ENCODE assay signal across 24 mouse cellular contexts in the genomic region with DNA sequence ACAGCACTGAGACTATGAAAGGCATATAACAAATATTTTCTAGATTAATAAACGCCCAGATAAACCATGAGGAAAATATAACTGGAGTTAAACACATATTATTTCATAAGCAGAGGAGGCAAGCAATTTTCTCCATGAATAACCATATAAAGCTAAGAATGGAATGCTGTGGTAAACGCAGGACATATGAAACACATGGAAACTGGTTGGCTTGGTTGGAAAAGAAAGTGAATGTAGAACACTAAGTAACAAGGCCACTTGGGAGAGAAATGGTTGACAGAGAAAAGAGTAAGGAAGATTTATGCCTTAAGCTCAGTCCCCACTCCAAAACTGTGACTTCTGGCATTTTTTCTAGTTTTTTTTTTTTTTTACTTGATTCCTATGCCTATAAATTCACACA.
A peak's percentile ranks its signal among the peaks of the same experiment; 100 is the strongest.
DNase-seq lines count a peak whose midpoint lies in the region; ATAC-seq and TF ChIP-seq lines count a peak whose summit lies in the region.
"Had no signal": no experiment of that assay in that cellular context is flagged by ENCODE, and none has a peak within 500 bp of the region (broad histone marks: within the 10 kb centered on the region; RNA-seq: fewer than 3 reads in every experiment).

No protein-coding gene starts in this region.

- 89% methylated on average over 2 of the region's 2 CpGs for WGBS in hindbrain, embryonic 14.5 days
- WGBS in hindbrain, embryonic 11.5 days, result 77% methylated on average over 2 of the region's 2 CpGs

- H3K9ac ChIP-seq in hindbrain, embryonic 14.5 days, result no peak overlapping the region
- no peak overlapping the region for H3K9ac ChIP-seq in hindbrain, embryonic 11.5 days (ENCODE audit: low read depth, low read length)
- H3K9ac ChIP-seq: embryonic facial prominence, embryonic 13.5 days; embryonic facial prominence, embryonic 15.5 days; forebrain, embryonic 13.5 days; forebrain, embryonic 15.5 days; forebrain, postnatal 0 days had no signal

- H3K4me3 ChIP-seq in hindbrain, embryonic 14.5 days (replicated peaks; ENCODE audit: low read length), result no peak overlapping the region
- no peak overlapping the region for H3K4me3 ChIP-seq in hindbrain, embryonic 11.5 days (ENCODE audit: low read depth, low read length)
- no peak overlapping the region for H3K4me3 ChIP-seq in embryonic fibroblast, embryonic 13.5 days (ENCODE audit: insufficient read depth, low read length)
- H3K4me3 ChIP-seq: embryonic facial prominence, embryonic 13.5 days; embryonic facial prominence, embryonic 15.5 days; forebrain, embryonic 13.5 days; forebrain, embryonic 15.5 days had no signal

- no peaks in the 10 kb centered on the region for H3K27me3 ChIP-seq in hindbrain, embryonic 14.5 days (ENCODE audit: control insufficient read depth, insufficient read depth, low read length)
- H3K27me3 ChIP-seq in hindbrain, embryonic 11.5 days (ENCODE audit: control insufficient read depth, insufficient read depth, low read length), result no peaks in the 10 kb centered on the region
- H3K27me3 ChIP-seq: embryonic facial prominence, embryonic 13.5 days; embryonic facial prominence, embryonic 15.5 days; forebrain, embryonic 13.5 days; forebrain, embryonic 15.5 days; Patski had no signal

- no peaks in the 10 kb centered on the region for H3K4me1 ChIP-seq in hindbrain, embryonic 14.5 days (replicated peaks; ENCODE audit: control insufficient read depth, insufficient read depth, low read length)
- no peaks in the 10 kb centered on the region for H3K4me1 ChIP-seq in hindbrain, embryonic 11.5 days (replicated peaks; ENCODE audit: control insufficient read depth, insufficient read depth, low read length)
- H3K4me1 ChIP-seq in embryonic fibroblast, embryonic 13.5 days (ENCODE audit: control insufficient read depth, insufficient read depth, low read length), result peaks cover 5% of the 10 kb centered on the region
- H3K4me1 ChIP-seq: embryonic facial prominence, embryonic 13.5 days; embryonic facial prominence, embryonic 15.5 days; forebrain, embryonic 13.5 days; forebrain, embryonic 15.5 days had no signal

- intact Hi-C loops in left cerebral cortex, postnatal 25 days (cut with DNase I), result loop anchor here (1.0 to 5.0 kb wide), 5 partner anchors 368 to 538 kb away; no protein-coding TSS in a partner anchor

- peak; percentile 10 for DNase-seq in hindbrain, embryonic 14.5 days (ENCODE audit: low spot score)
- DNase-seq in hindbrain, embryonic 11.5 days (ENCODE audit: low spot score), result no peak
- peak; percentile 74 for DNase-seq in 3T3-L1 (ENCODE audit: low read depth, low spot score)
- peak; percentile 72 for DNase-seq in NIH3T3 (ENCODE audit: low read depth)
- DNase-seq in MN1 (ENCODE audit: low spot score), result no peak
- DNase-seq in left cerebral cortex, postnatal 25 days (ENCODE audit: low spot score in 2 of 2), result no peak
- DNase-seq: adrenal gland, adult 2 months; adrenal gland, postnatal 10 days; adrenal gland, postnatal 25 days; cerebellum, adult 11 months; cerebellum, adult 18-20 months; cerebellum, adult 8-10 months; cerebellum, adult 9-11 months; cerebellum, postnatal 14 days; cerebellum, postnatal 36 days; embryo, embryonic 11 days; forebrain, postnatal 0 days had no signal

- no peak overlapping the region for H3K27ac ChIP-seq in hindbrain, embryonic 14.5 days
- no peak overlapping the region for H3K27ac ChIP-seq in hindbrain, embryonic 11.5 days (ENCODE audit: low read depth, low read length)
- H3K27ac ChIP-seq in embryonic fibroblast, embryonic 13.5 days (ENCODE audit: insufficient read depth, low read length), result peak overlapping the region; percentile 99
- H3K27ac ChIP-seq: embryonic facial prominence, embryonic 13.5 days; embryonic facial prominence, embryonic 15.5 days; forebrain, embryonic 13.5 days; forebrain, embryonic 15.5 days had no signal

- no peak overlapping the region for H3K4me2 ChIP-seq in hindbrain, embryonic 14.5 days (replicated peaks)
- no peak overlapping the region for H3K4me2 ChIP-seq in hindbrain, embryonic 11.5 days (replicated peaks; ENCODE audit: low read depth, low read length)
- H3K4me2 ChIP-seq: embryonic facial prominence, embryonic 13.5 days; embryonic facial prominence, embryonic 15.5 days; forebrain, embryonic 13.5 days; forebrain, embryonic 15.5 days had no signal

- no peak for ATAC-seq in hindbrain, embryonic 14.5 days (ENCODE audit: low FRiP score)
- ATAC-seq in hindbrain, embryonic 11.5 days (ENCODE audit: low FRiP score), result no peak
- ATAC-seq: activated CD4-positive, CD25-positive, alpha-beta regulatory T cell, adult 4 months; Patski had no signal

- H3K9me3 ChIP-seq in hindbrain, embryonic 14.5 days (ENCODE audit: control insufficient read depth, low read length), result no peaks in the 10 kb centered on the region
- H3K9me3 ChIP-seq in hindbrain, embryonic 11.5 days (ENCODE audit: control insufficient read depth, low read length), result no peaks in the 10 kb centered on the region
- H3K9me3 ChIP-seq: embryonic facial prominence, embryonic 13.5 days; embryonic facial prominence, embryonic 15.5 days; forebrain, embryonic 13.5 days; forebrain, embryonic 15.5 days had no signal

- no peak for TF ChIP-seq POLR2A in embryonic fibroblast, embryonic 13.5 days (IDR thresholded peaks at IDR 0.05; ENCODE audit: low read depth, low read length)

- no peaks in the 10 kb centered on the region for H3K36me3 ChIP-seq in hindbrain, embryonic 14.5 days (replicated peaks; ENCODE audit: control insufficient read depth, insufficient read depth)
- H3K36me3 ChIP-seq in hindbrain, embryonic 11.5 days (ENCODE audit: control insufficient read depth, insufficient read depth, low read length), result no peaks in the 10 kb centered on the region
- H3K36me3 ChIP-seq: embryonic facial prominence, embryonic 13.5 days; embryonic facial prominence, embryonic 15.5 days; forebrain, embryonic 15.5 days had no signal

- no peak for TF ChIP-seq CTCF in embryonic fibroblast, embryonic 13.5 days (IDR thresholded peaks at IDR 0.05; ENCODE audit: borderline replicate concordance, insufficient read depth, low read length)

Comparison
In these comparisons a context has a peak if more than half of its experiments do, and no peak if none do; other contexts are left out.
1. DNase-seq: peak in hindbrain, embryonic 14.5 days (single experiment), 3T3-L1 (single experiment) and NIH3T3 (single experiment); none in hindbrain, embryonic 11.5 days (single experiment), MN1 (single experiment) and left cerebral cortex, postnatal 25 days (0 of 2).